Mouse (Mus musculus): ENCODE data around the gene Zfp322a.
"Not testable (repeated sequence)": the region's sequence is repeated elsewhere in the genome, so short reads cannot be mapped to it uniquely, and the experiment has no call there.

Gene Zfp322a

DNA sequence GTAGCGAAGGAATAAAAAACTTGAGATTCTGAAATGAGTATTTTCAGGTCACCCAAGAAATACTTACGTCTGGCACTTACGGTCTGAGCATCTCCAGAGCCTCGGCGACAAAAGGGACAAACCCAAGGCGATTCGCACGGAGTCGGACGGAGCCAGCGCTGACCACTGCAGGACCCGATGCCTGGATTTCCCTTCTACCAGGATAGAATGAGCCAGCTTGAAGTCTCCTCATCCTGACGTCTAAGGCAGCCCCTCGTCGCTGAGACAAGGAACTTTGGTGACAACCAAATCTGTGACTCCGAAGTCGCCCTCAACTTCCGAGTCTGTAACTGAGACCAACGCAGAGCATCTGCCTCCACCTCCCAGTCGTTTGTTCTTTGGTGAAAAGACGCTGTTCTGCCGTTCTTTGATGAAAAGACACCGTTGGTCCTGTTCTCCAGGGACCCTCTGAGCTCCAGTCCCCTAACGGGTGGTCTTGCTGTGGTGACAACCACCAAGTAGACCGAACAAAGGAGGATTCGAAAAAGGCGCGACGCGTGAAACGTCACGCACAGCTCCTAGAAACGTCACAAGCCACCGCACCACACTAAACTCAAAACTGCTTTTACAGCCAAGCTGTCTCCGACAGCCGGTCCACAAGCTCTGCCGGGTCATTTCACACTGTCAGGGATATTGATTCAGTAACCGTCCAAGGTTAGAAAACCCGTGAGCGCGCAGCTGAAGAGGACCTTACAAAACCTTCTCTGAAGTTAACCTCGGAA lies 55.9 kb downstream of the Zfp322a start:
- DNase-seq: no peak

DNA sequence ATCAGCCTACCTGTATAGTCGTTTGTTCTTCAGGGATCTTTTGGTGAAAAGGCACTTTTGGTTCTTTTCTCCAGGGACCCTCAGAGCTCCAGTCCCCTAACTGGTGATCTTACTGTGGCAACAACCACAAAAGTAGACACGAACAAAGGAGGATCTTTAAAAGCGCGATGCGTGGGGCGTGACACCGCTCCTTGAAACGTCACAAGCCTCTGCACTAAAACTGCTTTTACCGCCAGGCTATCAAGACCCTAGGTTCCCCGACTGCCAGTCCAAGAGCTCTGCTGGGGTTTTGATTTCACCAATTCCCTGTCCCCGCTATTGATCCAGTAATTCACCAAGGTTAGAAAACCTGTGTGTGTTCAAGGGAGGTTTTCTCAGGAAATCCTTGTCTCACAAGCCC lies 59.0 kb downstream of the Zfp322a start:
- DNase-seq: no peak

DNA sequence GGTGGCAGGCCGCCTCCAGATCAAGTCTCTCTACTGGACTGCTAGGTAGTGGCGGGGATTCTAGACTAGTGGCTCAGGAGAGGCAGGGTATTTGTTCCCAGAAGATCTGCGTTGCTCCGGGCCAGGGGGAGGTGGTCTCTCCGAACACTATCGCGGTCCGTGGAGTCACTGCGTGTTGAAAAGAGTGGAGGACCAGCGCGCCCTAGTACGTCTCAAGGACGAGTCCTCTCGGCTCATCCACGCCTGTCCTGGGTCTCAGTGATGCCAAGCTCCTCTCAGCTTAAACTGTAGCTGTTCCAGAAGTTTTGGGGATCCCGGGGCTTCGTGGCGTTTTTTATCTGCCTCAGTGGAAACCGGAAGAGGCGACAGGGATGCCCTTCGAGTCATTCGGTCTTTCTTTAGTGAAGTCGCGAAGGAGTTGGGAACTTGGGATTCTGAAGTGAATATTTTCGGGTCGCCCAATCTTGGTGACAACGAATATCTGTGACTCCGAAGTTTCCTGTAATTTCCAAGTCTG lies 59.5 kb downstream of the Zfp322a start:
- DNase-seq: no peak

DNA sequence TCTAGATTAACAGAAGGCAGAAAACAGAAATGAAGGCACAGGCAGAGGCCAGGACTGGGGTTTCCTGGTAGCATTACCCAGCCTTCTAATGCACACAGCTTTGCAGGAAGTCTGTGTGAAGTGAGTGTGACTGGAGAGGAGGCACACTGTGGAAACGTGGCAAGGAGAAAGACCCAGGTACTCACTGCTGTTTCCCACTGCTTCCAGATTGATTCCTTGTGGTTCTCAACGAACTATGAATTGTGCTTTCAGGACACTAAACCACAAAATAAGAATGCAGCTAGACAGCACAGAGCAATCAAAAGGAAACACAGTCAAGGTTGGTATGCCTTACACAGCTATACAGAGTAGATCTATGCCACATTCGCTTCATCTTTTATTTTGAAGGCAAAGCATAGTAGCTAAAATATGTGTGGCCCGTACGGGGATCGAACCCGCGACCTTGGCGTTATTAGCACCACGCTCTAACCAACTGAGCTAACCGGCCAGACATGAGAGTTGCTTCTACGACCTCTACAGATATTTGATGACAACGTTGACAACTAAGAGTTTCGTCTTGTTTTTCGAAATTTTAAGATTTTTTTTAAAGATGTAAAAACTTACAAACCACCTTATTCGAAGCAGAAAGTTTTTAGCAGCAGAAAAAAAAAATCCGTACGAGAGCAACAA lies 60.2 kb downstream of the Zfp322a start:
- DNase-seq: not testable (repeated sequence)

DNA sequence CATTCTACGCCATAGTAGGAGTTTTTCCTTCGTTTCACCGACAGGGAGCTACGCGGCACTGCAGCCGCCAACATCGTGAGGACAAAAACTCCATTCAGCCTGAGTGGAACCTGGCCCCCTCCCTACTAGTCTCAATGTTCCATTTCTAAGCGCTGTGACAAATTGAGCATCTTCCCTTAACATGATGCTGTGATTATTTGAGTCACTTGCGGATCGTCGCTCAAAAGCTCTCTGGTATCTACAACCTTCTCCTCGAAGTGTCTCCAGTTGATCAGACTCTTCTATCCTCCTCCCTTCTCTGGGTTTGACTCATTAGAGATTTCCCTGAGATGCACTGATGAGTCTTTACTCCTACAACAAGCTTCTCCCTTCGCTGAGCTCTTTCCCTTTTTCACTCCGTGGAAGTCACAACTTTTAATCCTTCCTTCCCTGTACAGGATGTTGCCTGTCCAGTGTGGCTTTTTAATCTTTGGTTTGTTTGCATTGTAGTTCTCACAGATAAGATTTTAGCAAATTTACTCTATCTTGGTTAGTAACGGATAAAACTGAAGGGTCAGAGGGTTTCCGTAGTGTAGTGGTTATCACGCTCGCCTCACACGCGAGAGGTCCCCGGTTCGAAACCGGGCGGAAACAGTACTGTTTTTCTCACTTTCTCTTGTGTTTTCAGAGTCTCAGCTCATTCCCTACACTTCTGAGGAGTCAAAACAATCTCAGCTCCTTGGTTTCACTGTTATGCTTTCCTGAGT lies 61.8 kb downstream of the Zfp322a start:
- no peak for DNase-seq

DNA sequence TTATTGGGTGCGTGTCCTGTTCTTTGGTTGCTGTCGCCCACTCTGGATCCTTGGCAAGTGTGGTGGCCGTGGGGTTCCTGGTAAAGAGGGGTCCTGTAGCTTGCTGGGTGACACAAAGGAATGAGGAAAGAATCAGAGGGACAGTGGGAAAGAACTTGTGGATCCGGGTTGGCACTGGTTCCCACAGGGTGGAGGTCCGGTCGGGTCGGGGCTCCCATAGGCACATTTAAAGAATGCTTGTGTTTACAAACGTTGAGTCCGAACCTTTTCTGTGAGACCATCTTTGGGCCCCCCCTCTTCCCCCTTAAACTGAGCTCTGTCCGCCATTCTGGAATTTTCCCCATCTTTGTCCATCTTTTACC lies 62.3 kb downstream of the Zfp322a start:
- DNase-seq: no peak

Data from lung, postnatal 10 days (tissue).